Mouse (Mus musculus): ENCODE results near the gene Camp.
"Not testable (repeated sequence)": the region's sequence is repeated elsewhere in the genome, so short reads cannot be mapped to it uniquely, and the experiment has no call there.

The Camp gene

GRCm38 (mm10) chr9:109850099-109850498 is 682 bp upstream of the Camp start:
- DNase-seq = no peak

- DNase-seq = no peak
These were observed 16.4 kb downstream of the Camp start for GRCm38 (mm10) chr9:109833088-109833412.

- DNase-seq = peak; percentile 80
These were observed 16.9 kb downstream of the Camp start, which contains the start of gene Nme6 for GRCm38 (mm10) chr9:109832391-109833087. TSS of gene Nme6 (plus strand) at chr9:109832749.

- no peak for DNase-seq
These were observed 23.2 kb downstream of the Camp start for GRCm38 (mm10) chr9:109826181-109826580.

DNA sequence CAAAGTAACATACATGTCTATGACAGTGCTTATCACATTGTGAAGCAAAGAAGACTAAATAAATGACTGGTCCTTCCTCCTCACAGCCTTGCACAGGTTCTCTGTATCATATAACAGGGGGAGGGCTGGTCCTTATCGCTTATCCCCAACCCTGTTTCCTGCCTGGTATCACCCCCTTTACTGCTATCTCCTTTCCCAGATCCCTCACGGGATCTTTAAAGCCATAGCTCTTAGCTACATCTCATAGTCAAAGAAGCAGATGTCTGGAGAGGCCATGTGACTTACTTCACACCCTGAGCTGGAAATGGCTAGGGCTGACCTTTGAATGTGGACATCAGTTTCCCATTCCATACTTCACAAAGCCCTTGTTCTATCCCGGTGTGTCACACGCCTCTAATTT is 23.7 kb downstream of the Camp start:
- no peak for DNase-seq

- no peak for DNase-seq
These were observed 33.1 kb downstream of the Camp start for GRCm38 (mm10) chr9:109816341-109816740.

- DNase-seq = no peak
These were observed 36.0 kb downstream of the Camp start for GRCm38 (mm10) chr9:109813424-109813823.

DNA sequence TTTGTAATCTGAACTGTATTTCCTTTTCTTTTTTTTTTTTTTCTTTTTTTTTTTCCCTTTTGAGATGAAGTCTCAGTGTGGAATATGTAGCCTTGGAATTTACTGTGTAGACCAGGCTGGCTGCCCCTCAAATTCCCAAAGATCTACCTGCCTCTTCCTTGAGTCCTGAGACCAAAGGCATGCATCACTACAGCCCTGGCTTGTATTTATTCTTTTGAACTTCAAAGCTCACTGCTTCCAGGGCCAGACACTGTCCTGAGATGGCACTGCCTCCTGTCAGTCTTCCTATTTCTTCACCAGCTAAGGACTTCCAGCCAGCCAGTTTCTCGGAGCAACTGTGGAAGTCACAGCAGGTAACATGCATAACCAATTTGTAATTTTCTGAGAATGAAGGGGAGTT is 37.4 kb downstream of the Camp start, which contains the start of gene Spink8:
Spink8 (plus strand) TSS at position 301 of the 400 bp plus-strand sequence.
- DNase-seq = no peak

GRCm38 (mm10) chr9:109807898-109808297 is 41.5 kb downstream of the Camp start:
- no peak for DNase-seq

DNA sequence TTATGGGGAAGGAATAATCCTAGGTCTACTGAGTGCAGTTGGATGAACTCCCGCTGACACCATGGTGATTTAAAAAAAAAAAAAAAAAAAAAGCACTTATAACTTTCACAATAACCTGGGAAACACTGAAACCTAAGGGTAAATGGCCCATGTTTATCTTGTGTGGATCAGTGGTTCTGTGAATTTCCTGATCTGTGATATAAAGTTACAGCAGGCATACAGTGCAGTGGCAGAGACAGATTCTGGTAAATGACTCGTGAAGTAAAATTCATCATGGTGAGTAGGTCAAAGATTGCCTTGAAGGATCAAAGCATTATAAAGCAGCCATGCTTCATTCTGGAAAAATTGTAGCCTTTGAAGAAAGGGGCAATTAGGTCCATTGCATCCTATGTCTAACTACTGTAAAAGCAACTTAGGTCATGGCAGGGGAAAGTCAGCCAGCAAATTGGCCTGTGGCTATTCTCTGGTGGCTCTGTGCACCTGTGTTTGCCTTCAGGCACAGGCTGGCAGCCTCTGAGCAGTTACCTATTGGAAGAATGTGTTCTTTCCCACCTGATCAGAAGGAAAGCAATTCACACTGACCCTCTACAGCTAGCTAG is 42.6 kb downstream of the Camp start:
- no peak for DNase-seq

DNA sequence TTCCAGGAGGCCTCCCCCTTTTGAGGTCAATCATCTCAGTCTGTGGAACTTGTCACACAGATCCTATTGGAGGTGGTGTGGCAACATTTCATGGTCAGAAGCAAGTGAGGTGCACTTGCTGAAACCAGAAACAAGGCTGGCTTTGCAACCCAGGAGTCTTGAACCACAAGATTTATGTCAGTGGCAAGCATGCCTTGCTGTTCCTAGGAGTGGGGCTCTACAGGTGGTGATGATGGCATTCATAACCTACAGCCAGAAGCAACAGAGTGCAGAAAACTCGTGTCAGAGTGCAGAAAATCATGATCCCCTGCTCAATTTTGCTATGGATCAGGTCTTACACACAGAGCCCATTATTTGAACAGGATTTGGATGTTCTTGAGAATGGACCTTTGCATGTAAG is 43.2 kb downstream of the Camp start:
- no peak for DNase-seq

DNA sequence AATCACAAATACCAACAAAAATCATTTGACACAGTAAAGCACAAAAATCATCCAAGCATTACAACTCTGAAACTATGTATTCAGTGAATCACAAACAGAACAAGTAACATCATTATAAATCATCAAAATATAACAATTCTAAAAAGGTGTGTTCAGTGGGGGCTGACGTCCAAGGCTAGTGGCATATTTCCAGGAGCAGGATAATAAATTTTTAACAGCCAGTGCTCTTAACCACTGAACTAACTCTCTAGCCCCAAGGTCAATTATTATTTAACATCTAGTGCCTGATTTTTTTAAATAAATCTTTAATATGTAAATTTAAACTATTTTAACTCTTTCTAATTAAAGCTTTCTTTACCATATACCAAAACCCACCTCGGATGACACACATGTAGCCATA is 43.8 kb downstream of the Camp start:
- DNase-seq = not testable (repeated sequence)

DNA sequence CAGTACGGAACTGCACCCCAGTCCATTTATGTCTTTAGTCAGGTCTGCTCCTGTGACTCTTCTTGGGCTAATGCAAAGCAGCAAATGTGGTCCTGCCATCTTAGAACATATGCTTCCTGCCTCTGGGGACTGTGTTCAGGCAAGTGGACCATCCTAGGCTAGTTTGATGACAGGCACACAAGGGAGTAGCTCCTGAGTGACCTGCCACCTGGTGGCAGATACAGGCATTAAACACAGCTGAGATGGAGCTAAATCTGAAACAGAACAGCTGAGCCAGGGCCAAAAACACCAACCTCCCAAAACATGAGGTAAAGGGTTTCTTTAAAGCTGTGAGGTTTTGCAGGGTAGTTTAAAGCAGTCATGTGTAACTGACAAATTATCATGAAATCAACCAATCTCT is 51.4 kb downstream of the Camp start:
- DNase-seq = no peak

Measured in cerebellum, adult 11-12 months (tissue).